Mouse (Mus musculus): Measurements from ENCODE around the gene Odf4. TPM values are rescaled to one million over a fixed set of nuclear protein-coding genes. Genes with fewer than 3 reads are reported as not detected.

Odf4 gene
- polyA plus RNA-seq, 2 experiments from 2014 or later, result not detected

Other genes starting within 250 kb of the Odf4 start
- gene Myh10, start 235.5 kb downstream of the Odf4 start, polyA plus RNA-seq (2017; shearing (Covaris generic)), result 1 to 10 TPM; 1.5 to 5.2 TPM
- 10 to 100 TPM; 29.6 to 33.9 TPM for gene Ndel1, start 55.2 kb downstream of the Odf4 start, polyA plus RNA-seq (2017; shearing (Covaris generic))
- not detected for gene Rnf222, start 38.5 kb downstream of the Odf4 start, polyA plus RNA-seq (2017; shearing (Covaris generic))
- gene Rpl26, start 25.5 kb downstream of the Odf4 start, polyA plus RNA-seq (2017; shearing (Covaris generic)), result 1,000 to 10,000 TPM; 1,826 to 2,291 TPM
- under 1 TPM; 0.16 to 0.19 TPM for gene Arhgef15, start 30.4 kb upstream of the Odf4 start, polyA plus RNA-seq (2017; shearing (Covaris generic))
- gene Slc25a35, start 41.0 kb upstream of the Odf4 start, polyA plus RNA-seq (2017; shearing (Covaris generic)), result 10 to 100 TPM in 1 of 2 experiments, 1 to 10 TPM in 1; 5.0 to 10.7 TPM
- gene Rangrf, start 48.1 kb upstream of the Odf4 start, polyA plus RNA-seq (2017; shearing (Covaris generic)), result 10 to 100 TPM; 36.9 to 71.7 TPM
- 10 to 100 TPM; 20.2 to 33.9 TPM for gene Pfas, start 81.4 kb upstream of the Odf4 start, polyA plus RNA-seq (2017; shearing (Covaris generic))
- 10 to 100 TPM; 12.5 to 13.5 TPM for gene Ctc1, start 88.8 kb upstream of the Odf4 start, polyA plus RNA-seq (2017; shearing (Covaris generic))
- 10 to 100 TPM in 1 of 2 experiments, 1 to 10 TPM in 1; 9.0 to 17.8 TPM for gene Aurkb, start 118.6 kb upstream of the Odf4 start, polyA plus RNA-seq (2017; shearing (Covaris generic))
- 1 to 10 TPM; 1.0 to 1.4 TPM for gene Borcs6, start 132.6 kb upstream of the Odf4 start, polyA plus RNA-seq (2017; shearing (Covaris generic))
- 1 to 10 TPM; 2.4 to 4.2 TPM for gene Tmem107, start 143.7 kb upstream of the Odf4 start, polyA plus RNA-seq (2017; shearing (Covaris generic))
- 10 to 100 TPM; 26.0 to 35.9 TPM for gene Vamp2, start 161.4 kb upstream of the Odf4 start, polyA plus RNA-seq (2017; shearing (Covaris generic))
- gene Per1, start 168.1 kb upstream of the Odf4 start, polyA plus RNA-seq (2017; shearing (Covaris generic)), result 1 to 10 TPM; 4.5 to 6.6 TPM
- gene Hes7, start 193.3 kb upstream of the Odf4 start, polyA plus RNA-seq (2017; shearing (Covaris generic)), result not detected
- not detected for gene 9130213A22Rik, start 195.5 kb upstream of the Odf4 start, polyA plus RNA-seq (2017; shearing (Covaris generic))
- under 1 TPM in 1 of 2 experiments, not detected in 1; 0.35 TPM for gene Aloxe3, start 198.8 kb upstream of the Odf4 start, polyA plus RNA-seq (2017; shearing (Covaris generic))
- not detected for gene Alox12b, start 229.9 kb upstream of the Odf4 start, polyA plus RNA-seq (2017; shearing (Covaris generic))

Measured in CD4-positive, CD25-positive, alpha-beta regulatory T cell, adult 4 months (primary cell).